Mouse (Mus musculus) CH12.LX (cell line): Measurements from ENCODE around the gene B4galt1. TPM values are rescaled to one million over a fixed set of nuclear protein-coding genes. Genes with fewer than 3 reads are reported as not detected.

Experiments used
- DNase-seq: peaks from one replicate; pipeline ENCODE4 v3.0.0-alpha.2; 2013; ENCODE audit errors: extremely low read depth
- H3K27ac ChIP-seq: 2 replicates; pipeline ENCODE4 v1.5.1; 2012; ENCODE audit warnings: low read depth, mild to moderate bottlenecking, control low read depth, moderate library complexity; ENCODE audit not compliant: insufficient read depth
- H3K27me3 ChIP-seq: replicated peaks from 2 replicates; pipeline ENCODE3; 2012; ENCODE audit warnings: inconsistent platforms
- H3K36me3 ChIP-seq, 2 experiments: replicated peaks in 1 of 2; 2 replicates each; pipeline versions ENCODE3 to v1.6.1; 2012; ENCODE audit warnings: inconsistent platforms in 1 of 2, low read length in 1 of 2, mild to moderate bottlenecking in 1 of 2, mixed read lengths in 1 of 2, moderate library complexity in 1 of 2; ENCODE audit not compliant: control insufficient read depth in 1 of 2, insufficient read depth in 1 of 2
- H3K4me1 ChIP-seq, 2 experiments: 2 replicates each; pipeline ENCODE4 v1.6.1; 2012; ENCODE audit warnings: inconsistent platforms in 1 of 2, moderate library complexity in 1 of 2; ENCODE audit not compliant: insufficient read depth in 2 of 2, control insufficient read depth in 1 of 2
- H3K4me2 ChIP-seq: 2 replicates; pipeline ENCODE4 v1.6.1; 2012; ENCODE audit warnings: low read depth, mild to moderate bottlenecking, control low read depth; ENCODE audit not compliant: poor library complexity, insufficient read depth, severe bottlenecking
- H3K4me3 ChIP-seq, 3 experiments: fragments of 150-350 bp in 1 of 3; sonication (generic) in 1 of 3; replicated peaks in 1 of 3; 2 replicates each; pipeline versions ENCODE3 to v1.5.1; 2011 to 2012; ENCODE audit warnings: low read depth in 2 of 3, low read length in 2 of 3, mild to moderate bottlenecking in 2 of 3, moderate library complexity in 2 of 3, control low read depth in 1 of 3, improper control_type of control experiment in 1 of 3, inconsistent platforms in 1 of 3, mixed read lengths in 1 of 3; ENCODE audit not compliant: poor library complexity in 1 of 3
- H3K79me2 ChIP-seq: replicated peaks from 2 replicates; pipeline ENCODE4 v1.6.1; 2012; ENCODE audit warnings: mild to moderate bottlenecking, moderate library complexity; ENCODE audit not compliant: control insufficient read depth, poor library complexity, insufficient read depth, severe bottlenecking; ENCODE audit errors: extremely low read depth
- H3K9ac ChIP-seq: 2 replicates; pipeline ENCODE4 v1.6.1; 2012; ENCODE audit warnings: low read depth, mild to moderate bottlenecking, control low read depth, moderate library complexity; ENCODE audit not compliant: insufficient read depth
- H3K9me3 ChIP-seq: replicated peaks from 2 replicates; pipeline ENCODE3; 2012; ENCODE audit warnings: low read length, inconsistent platforms, mixed read lengths
- BHLHE40 ChIP-seq: IDR thresholded peaks from 2 replicates; pipeline ENCODE4 v1.6.1; 2011; ENCODE audit warnings: mild to moderate bottlenecking, low read depth, low read length, improper control_type of control experiment
- CHD1 ChIP-seq: IDR thresholded peaks from 2 replicates; pipeline ENCODE4 v1.6.1; 2012; ENCODE audit warnings: low read depth, low read length, improper control_type of control experiment, inconsistent platforms
- CHD2 ChIP-seq: IDR thresholded peaks from 2 replicates; pipeline ENCODE4 v1.6.1; 2011; ENCODE audit warnings: low read length, improper control_type of control experiment
- CTCF ChIP-seq, 2 experiments: IDR thresholded peaks in 1 of 2; conservative IDR thresholded peaks in 1 of 2; 2 replicates each; pipeline ENCODE4 v1.5.1; 2011 to 2012; ENCODE audit warnings: low read depth in 2 of 2, low read length in 2 of 2, improper control_type of control experiment in 1 of 2, inconsistent platforms in 1 of 2, mild to moderate bottlenecking in 1 of 2, moderate library complexity in 1 of 2
- E2F4 ChIP-seq: IDR thresholded peaks from 2 replicates; pipeline ENCODE4 v1.6.1; 2011; ENCODE audit warnings: low read depth, low read length, improper control_type of control experiment; ENCODE audit not compliant: insufficient replicate concordance
- ELF1 ChIP-seq: IDR thresholded peaks from 2 replicates; pipeline ENCODE4 v1.6.1; 2014; ENCODE audit warnings: low read depth, mild to moderate bottlenecking, inconsistent platforms, low read length, improper control_type of control experiment
- EP300 ChIP-seq: IDR thresholded peaks from 2 replicates; pipeline ENCODE4 v1.6.1; 2011; ENCODE audit warnings: low read length, improper control_type of control experiment
- ETS1 ChIP-seq: conservative IDR thresholded peaks from 2 replicates; pipeline ENCODE4 v1.6.1; 2012; ENCODE audit warnings: low read depth, mild to moderate bottlenecking, inconsistent platforms, low read length, improper control_type of control experiment, moderate library complexity
- GABPA ChIP-seq: IDR thresholded peaks from 2 replicates; pipeline ENCODE4 v1.6.1; 2012; ENCODE audit warnings: low read depth, low read length, improper control_type of control experiment, inconsistent platforms; ENCODE audit not compliant: insufficient replicate concordance
- HCFC1 ChIP-seq: IDR thresholded peaks from 2 replicates; pipeline ENCODE4 v1.6.1; 2012; ENCODE audit warnings: low read depth, mild to moderate bottlenecking, inconsistent platforms, low read length, improper control_type of control experiment
- IRF4 ChIP-seq: IDR thresholded peaks from 2 replicates; pipeline ENCODE4 v1.6.1; 2014; ENCODE audit warnings: low read depth, mild to moderate bottlenecking, inconsistent platforms, low read length, improper control_type of control experiment
- JUN ChIP-seq: IDR thresholded peaks from 2 replicates; pipeline ENCODE4 v1.6.1; 2011; ENCODE audit warnings: low read depth, mild to moderate bottlenecking, low read length, improper control_type of control experiment, moderate library complexity; ENCODE audit not compliant: insufficient read depth
- JUND ChIP-seq: conservative IDR thresholded peaks from 2 replicates; pipeline ENCODE4 v1.6.1; 2011; ENCODE audit warnings: low read depth, low read length, improper control_type of control experiment
- KAT2A ChIP-seq: IDR thresholded peaks from 2 replicates; pipeline ENCODE4 v1.6.1; 2012; ENCODE audit warnings: low read length, improper control_type of control experiment, inconsistent platforms; ENCODE audit not compliant: insufficient replicate concordance
- MAFK ChIP-seq: IDR thresholded peaks from 2 replicates; pipeline ENCODE4 v1.6.1; 2011; ENCODE audit warnings: low read length, improper control_type of control experiment; ENCODE audit not compliant: insufficient replicate concordance
- MAX ChIP-seq: IDR thresholded peaks from 2 replicates; pipeline ENCODE4 v1.6.1; 2011; ENCODE audit warnings: low read length, improper control_type of control experiment
- MAZ ChIP-seq: IDR thresholded peaks from 2 replicates; pipeline ENCODE4 v1.6.1; 2012; ENCODE audit warnings: low read depth, mild to moderate bottlenecking, inconsistent platforms, low read length, improper control_type of control experiment, moderate library complexity
- MEF2A ChIP-seq: IDR thresholded peaks from 2 replicates; pipeline ENCODE4 v1.6.1; 2014; ENCODE audit warnings: low read depth, mild to moderate bottlenecking, inconsistent platforms, low read length, improper control_type of control experiment, borderline replicate concordance
- MXI1 ChIP-seq: IDR thresholded peaks from 2 replicates; pipeline ENCODE4 v1.6.1; 2011; ENCODE audit warnings: mild to moderate bottlenecking, low read depth, low read length, improper control_type of control experiment
- MYC ChIP-seq: IDR thresholded peaks from 2 replicates; pipeline ENCODE4 v1.6.1; 2011; ENCODE audit warnings: low read depth, mild to moderate bottlenecking, improper control_type of control experiment, low read length
- NELFE ChIP-seq: IDR thresholded peaks from 2 replicates; pipeline ENCODE4 v1.6.1; 2011; ENCODE audit warnings: low read depth, low read length, improper control_type of control experiment
- NRF1 ChIP-seq: IDR thresholded peaks from 2 replicates; pipeline ENCODE4 v1.6.1; 2014; ENCODE audit warnings: low read depth, mild to moderate bottlenecking, inconsistent platforms, low read length, improper control_type of control experiment, moderate library complexity
- PAX5 ChIP-seq: IDR thresholded peaks from 2 replicates; pipeline ENCODE4 v1.6.1; 2012; ENCODE audit warnings: low read length, inconsistent platforms, mixed read lengths
- POLR2A ChIP-seq: IDR thresholded peaks from 2 replicates; pipeline ENCODE4 v1.6.1; 2011; ENCODE audit warnings: low read depth, mild to moderate bottlenecking, improper control_type of control experiment, low read length
- POLR2AphosphoS2 ChIP-seq: IDR thresholded peaks from 2 replicates; pipeline ENCODE4 v1.6.1; 2011; ENCODE audit warnings: low read depth, low read length, improper control_type of control experiment
- RAD21 ChIP-seq: IDR thresholded peaks from 2 replicates; pipeline ENCODE4 v1.6.1; 2011; ENCODE audit warnings: low read depth, mild to moderate bottlenecking, low read length, improper control_type of control experiment, moderate library complexity
- RCOR1 ChIP-seq: conservative IDR thresholded peaks from 2 replicates; pipeline ENCODE4 v1.6.1; 2012; ENCODE audit warnings: low read depth, mild to moderate bottlenecking, inconsistent platforms, low read length, improper control_type of control experiment
- SIN3A ChIP-seq: IDR thresholded peaks from 2 replicates; pipeline ENCODE4 v1.6.1; 2012; ENCODE audit warnings: low read length, improper control_type of control experiment, inconsistent platforms
- SMC3 ChIP-seq: IDR thresholded peaks from 2 replicates; pipeline ENCODE4 v1.6.1; 2011; ENCODE audit warnings: low read depth, low read length, improper control_type of control experiment
- TBP ChIP-seq: conservative IDR thresholded peaks from 2 replicates; pipeline ENCODE4 v1.6.1; 2011; ENCODE audit warnings: low read depth, low read length, improper control_type of control experiment
- TCF12 ChIP-seq: IDR thresholded peaks from 2 replicates; pipeline ENCODE4 v1.6.1; 2014; ENCODE audit warnings: low read depth, mild to moderate bottlenecking, inconsistent platforms, low read length, improper control_type of control experiment
- UBTF ChIP-seq: IDR thresholded peaks from 2 replicates; pipeline ENCODE4 v1.6.1; 2012; ENCODE audit warnings: low read depth, mild to moderate bottlenecking, inconsistent platforms, low read length, improper control_type of control experiment, moderate library complexity
- USF1 ChIP-seq: IDR thresholded peaks from 2 replicates; pipeline ENCODE4 v1.6.1; 2014; ENCODE audit warnings: low read depth, mild to moderate bottlenecking, inconsistent platforms, low read length, improper control_type of control experiment
- USF2 ChIP-seq: conservative IDR thresholded peaks from 2 replicates; pipeline ENCODE4 v1.6.1; 2011; ENCODE audit warnings: low read depth, low read length, improper control_type of control experiment
- ZC3H11A ChIP-seq: IDR thresholded peaks from 2 replicates; pipeline ENCODE4 v1.6.1; 2012; ENCODE audit warnings: low read depth, mild to moderate bottlenecking, inconsistent platforms, low read length, improper control_type of control experiment
- ZKSCAN1 ChIP-seq: IDR thresholded peaks from 2 replicates; pipeline ENCODE4 v1.6.1; 2012; ENCODE audit warnings: low read depth, inconsistent platforms, low read length, improper control_type of control experiment, borderline replicate concordance
- ZMIZ1 ChIP-seq: IDR thresholded peaks from 2 replicates; pipeline ENCODE4 v1.6.1; 2012; ENCODE audit warnings: low read depth, mild to moderate bottlenecking, inconsistent platforms, low read length, improper control_type of control experiment
- ZNF384 ChIP-seq: IDR thresholded peaks from 2 replicates; pipeline ENCODE4 v1.6.1; 2012; ENCODE audit warnings: low read depth, low read length, improper control_type of control experiment, inconsistent platforms
- dilution Hi-C: fragments of 300-500 bp; cut with MboI; formaldehyde crosslinking; loops from 2 replicates; pipeline ENCODE4 v1.14.3; 2020; ENCODE audit warnings: low sequenced_read_pairs; ENCODE audit not compliant: extremely low pct_unique_long_range_greater_than_20kb, extremely low pct_ligation_motif_present
- in situ Hi-C: fragments of 300-500 bp; cut with MboI; formaldehyde crosslinking; loops from 3 replicates; pipeline ENCODE4 v1.14.3; 2019; ENCODE audit warnings: low sequenced_read_pairs, low pct_ligation_motif_present, low pct_unique_long_range_greater_than_20kb, mixed read lengths
- polyA plus RNA-seq: library from polyadenylated mRNA; unstranded; fragments of >175 nt; gene quantifications from 2 replicates; pipeline ENCODE4 v1.2.1, GENCODE M21; 2012; ENCODE audit warnings: low read depth; ENCODE audit not compliant: insufficient read length
- total RNA-seq, 2 experiments: library from RNA; depleted of rRNA; stranded (reverse); fragments of 300-350 nt in 1 of 2; fragments of >200 nt in 1 of 2; gene quantifications; 2 replicates each; pipeline ENCODE4 v1.2.3; 2012 to 2014

Gene B4galt1
- total and polyA plus RNA-seq, 3 experiments = 46.6 to 80.2 (median 66.6) TPM

- peaks cover 5 to 74% of the 10 kb centered on the region in 2 experiments for H3K36me3 ChIP-seq
Measured at GRCm38 (mm10) chr4:40834232-40834786, 19.5 kb downstream of the B4galt1 start.

GRCm38 (mm10) chr4:40833381-40834231, 20.2 kb downstream of the B4galt1 start:
- TF ChIP-seq TCF12 (peak; percentile 19; the same call in 1 of the 2 replicates), KAT2A (no peak), BHLHE40 (0 out of 2 replicates have a peak, but pooled peaks have one; percentile 4)
- no peaks in the 10 kb centered on the region for H3K27me3 ChIP-seq
- peak overlapping the region; percentile 35; the same call in 1 of the 2 replicates for H3K4me2 ChIP-seq
- no peak overlapping the region for H3K9ac ChIP-seq
- in situ Hi-C loops (no loop called here), dilution Hi-C loops (no loop called here)
- peaks cover 7 to 73% of the 10 kb centered on the region in 2 experiments for H3K36me3 ChIP-seq
- H3K4me3 ChIP-seq = no peak overlapping the region
- H3K9me3 ChIP-seq = peaks cover 3% of the 10 kb centered on the region
- peaks cover 88% of the 10 kb centered on the region for H3K79me2 ChIP-seq
- peaks cover 12 to 76% of the 10 kb centered on the region in 2 experiments for H3K4me1 ChIP-seq
- no peak overlapping the region for H3K27ac ChIP-seq
- DNase-seq = no peak

More at GRCm38 (mm10) chr4:40834232-40834786, 19.5 kb downstream of the B4galt1 start:
- no peak overlapping the region for H3K4me3 ChIP-seq
- no peaks in the 10 kb centered on the region for H3K27me3 ChIP-seq
- DNase-seq = no peak
- H3K9ac ChIP-seq = no peak overlapping the region
- H3K27ac ChIP-seq = no peak overlapping the region
- H3K4me2 ChIP-seq = peak overlapping the region; percentile 35; the same call in 1 of the 2 replicates
- dilution Hi-C loops = no loop called here
- H3K9me3 ChIP-seq = peaks cover 3% of the 10 kb centered on the region
- peaks cover 19 to 79% of the 10 kb centered on the region in 2 experiments for H3K4me1 ChIP-seq
- in situ Hi-C loops = no loop called here
- peak; percentile 46; the same call in 1 of the 2 replicates for TF ChIP-seq MEF2A
- no peak for TF ChIP-seq MAZ
- TF ChIP-seq USF2 = no peak
- no peak for TF ChIP-seq MAFK
- TF ChIP-seq NELFE = no peak
- TF ChIP-seq E2F4 = no peak
- no peak for TF ChIP-seq SIN3A
- no peak for TF ChIP-seq RCOR1
- peak; percentile 83 for TF ChIP-seq IRF4
- no peak for TF ChIP-seq UBTF
- TF ChIP-seq NRF1 = no peak
- 0 out of 2 replicates have a peak, but pooled peaks have one; percentile 2 for TF ChIP-seq BHLHE40
- TF ChIP-seq MYC = no peak
- peak; percentile 23; the same call in 1 of the 2 replicates for TF ChIP-seq JUN
- TF ChIP-seq CHD1 = no peak
- no peak for TF ChIP-seq ZKSCAN1
- no peak for TF ChIP-seq CTCF (conservative IDR thresholded peaks at IDR 0.05 in 1 of 2, IDR thresholded peaks at IDR 0.05 in 1 of 2; ENCODE audit: low read depth in 2 of 2, low read length in 2 of 2)
- no peak for TF ChIP-seq TBP
- no peak for TF ChIP-seq ZC3H11A
- no peak for TF ChIP-seq HCFC1
- no peak for TF ChIP-seq ELF1
- TF ChIP-seq MXI1 = no peak
- no peak for TF ChIP-seq CHD2
- peak; percentile 64 for TF ChIP-seq JUND
- no peak for TF ChIP-seq POLR2A
- TF ChIP-seq ETS1 = 0 out of 2 replicates have a peak, but pooled peaks have one; percentile 35
- TF ChIP-seq SMC3 = no peak
- no peak for TF ChIP-seq RAD21
- no peak for TF ChIP-seq PAX5
- no peak for TF ChIP-seq ZMIZ1
- TF ChIP-seq TCF12 = no peak
- no peak for TF ChIP-seq POLR2AphosphoS2
- TF ChIP-seq EP300 = peak; percentile 53; the same call in 1 of the 2 replicates
- no peak for TF ChIP-seq MAX
- no peak for TF ChIP-seq ZNF384
- no peak for TF ChIP-seq GABPA
- no peak for TF ChIP-seq USF1
- TF ChIP-seq KAT2A = no peak
- TF ChIP-seq, all 38 proteins: peak for 7
- H3K79me2 ChIP-seq = peaks cover 87% of the 10 kb centered on the region
